Mouse (Mus musculus): Measurements from ENCODE around the gene Trim38. TPM values are rescaled to one million over a fixed set of nuclear protein-coding genes. Genes with fewer than 3 reads are reported as not detected.
"Not testable (repeated sequence)": the region's sequence is repeated elsewhere in the genome, so short reads cannot be mapped to it uniquely, and the experiment has no call there.

Gene Trim38
- polyA plus RNA-seq, 1 experiment from 2014 or later = not detected

GRCm38 (mm10) chr13:23759251-23759771, 10.4 kb upstream of the Trim38 start:
- Histone ChIP-seq H3K9ac (ENCODE audit: low read length) (no peak overlapping the region), H3K36me3 (ENCODE audit: control insufficient read depth, insufficient read depth) (no peaks in the 10 kb centered on the region), H3K27ac (ENCODE audit: low read length) (no peak overlapping the region), H3K4me2 (ENCODE audit: low read depth, low read length) (no peak overlapping the region), H3K9me3 (replicated peaks; ENCODE audit: control insufficient read depth, low read length) (no peaks in the 10 kb centered on the region), H3K27me3 (ENCODE audit: control insufficient read depth, insufficient read depth, low read length) (no peaks in the 10 kb centered on the region), H3K4me3 (ENCODE audit: low read length) (no peak overlapping the region), H3K4me1 (ENCODE audit: control insufficient read depth, insufficient read depth, low read length) (peaks cover 20% of the 10 kb centered on the region)
- ATAC-seq (replicated peaks; ENCODE audit: extremely low read depth, insufficient read depth, low FRiP score) = no peak
- 81% methylated on average over 3 of the region's 3 CpGs for WGBS

GRCm38 (mm10) chr13:23759916-23760239, 9.8 kb upstream of the Trim38 start:
- peak overlapping the region; percentile 75 for H3K9ac ChIP-seq (ENCODE audit: low read length)
- no peaks in the 10 kb centered on the region for H3K27me3 ChIP-seq (ENCODE audit: control insufficient read depth, insufficient read depth, low read length)

GRCm38 (mm10) chr13:23760240-23760971, 9.3 kb upstream of the Trim38 start:
- peak overlapping the region; percentile 87 for H3K27ac ChIP-seq (ENCODE audit: low read length)
- H3K9me3 ChIP-seq (replicated peaks; ENCODE audit: control insufficient read depth, low read length) = no peaks in the 10 kb centered on the region
- H3K9ac ChIP-seq (ENCODE audit: low read length) = peak overlapping the region; percentile 75
- H3K4me1 ChIP-seq (ENCODE audit: control insufficient read depth, insufficient read depth, low read length) = peaks cover 22% of the 10 kb centered on the region
- H3K27me3 ChIP-seq (ENCODE audit: control insufficient read depth, insufficient read depth, low read length) = no peaks in the 10 kb centered on the region
- ATAC-seq (replicated peaks; ENCODE audit: extremely low read depth, insufficient read depth, low FRiP score) = no peak
- no peaks in the 10 kb centered on the region for H3K36me3 ChIP-seq (ENCODE audit: control insufficient read depth, insufficient read depth)
- 2% methylated on average over 19 of the region's 27 CpGs for WGBS
- peak overlapping the region; percentile 89 for H3K4me2 ChIP-seq (ENCODE audit: low read depth, low read length)
- peak overlapping the region; percentile 76 for H3K4me3 ChIP-seq (ENCODE audit: low read length)

More at GRCm38 (mm10) chr13:23759916-23760239, 9.8 kb upstream of the Trim38 start:
- H3K36me3 ChIP-seq (ENCODE audit: control insufficient read depth, insufficient read depth) = no peaks in the 10 kb centered on the region
- no peaks in the 10 kb centered on the region for H3K9me3 ChIP-seq (replicated peaks; ENCODE audit: control insufficient read depth, low read length)
- peaks cover 22% of the 10 kb centered on the region for H3K4me1 ChIP-seq (ENCODE audit: control insufficient read depth, insufficient read depth, low read length)
- ATAC-seq (replicated peaks; ENCODE audit: extremely low read depth, insufficient read depth, low FRiP score) = no peak
- H3K27ac ChIP-seq (ENCODE audit: low read length) = peak overlapping the region; percentile 87
- peak overlapping the region; percentile 76 for H3K4me3 ChIP-seq (ENCODE audit: low read length)
- peak overlapping the region; percentile 89 for H3K4me2 ChIP-seq (ENCODE audit: low read depth, low read length)
- 56% methylated on average over 1 of the region's 1 CpGs for WGBS

DNA sequence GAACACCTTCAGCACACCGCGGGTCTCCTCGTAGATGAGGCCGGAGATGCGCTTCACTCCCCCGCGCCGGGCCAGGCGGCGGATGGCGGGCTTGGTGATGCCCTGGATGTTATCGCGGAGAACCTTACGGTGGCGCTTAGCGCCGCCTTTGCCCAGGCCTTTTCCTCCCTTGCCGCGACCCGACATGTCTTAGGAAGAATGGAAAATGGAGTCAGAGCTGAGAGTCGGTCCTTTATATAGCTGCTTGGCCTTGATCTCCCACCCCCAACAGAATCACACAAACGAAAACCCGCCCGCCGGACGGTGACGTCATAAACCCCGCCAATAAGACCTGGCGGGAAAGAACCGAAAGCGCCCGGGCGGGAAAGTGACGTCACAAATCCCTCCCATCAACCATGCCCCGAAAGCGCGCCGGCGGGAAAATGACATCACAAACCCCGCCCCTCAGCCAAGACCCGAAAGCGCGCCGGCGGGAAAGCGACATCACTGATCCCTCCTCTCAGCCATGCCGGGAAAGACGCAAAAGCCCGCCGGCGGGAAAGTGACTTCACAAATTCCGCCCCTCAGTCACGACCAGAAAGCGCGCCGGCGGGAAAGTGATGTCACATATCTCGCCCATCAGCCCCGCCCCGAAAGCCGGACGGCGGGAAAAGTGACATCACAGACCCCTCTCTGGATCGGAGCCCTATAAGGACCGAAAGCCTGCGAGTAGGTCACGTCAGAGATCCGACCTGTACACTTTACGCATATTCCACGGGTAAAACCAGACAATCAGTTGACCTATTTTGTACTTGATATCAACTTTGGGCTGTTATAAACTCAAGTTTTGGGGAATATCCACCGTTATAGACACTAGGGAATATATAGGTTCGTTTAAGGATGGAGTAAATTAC, 8.5 kb upstream of the Trim38 start, which contains the start of gene Hist1h4a:
TSS of gene Hist1h4a (minus strand) at position 259 of the 893 bp plus-strand sequence.
- Histone ChIP-seq H3K36me3 (ENCODE audit: control insufficient read depth, insufficient read depth) (no peaks in the 10 kb centered on the region), H3K27me3 (ENCODE audit: control insufficient read depth, insufficient read depth, low read length) (no peaks in the 10 kb centered on the region)
- WGBS = under 1% methylated on average over 65 of the region's 72 CpGs

DNA sequence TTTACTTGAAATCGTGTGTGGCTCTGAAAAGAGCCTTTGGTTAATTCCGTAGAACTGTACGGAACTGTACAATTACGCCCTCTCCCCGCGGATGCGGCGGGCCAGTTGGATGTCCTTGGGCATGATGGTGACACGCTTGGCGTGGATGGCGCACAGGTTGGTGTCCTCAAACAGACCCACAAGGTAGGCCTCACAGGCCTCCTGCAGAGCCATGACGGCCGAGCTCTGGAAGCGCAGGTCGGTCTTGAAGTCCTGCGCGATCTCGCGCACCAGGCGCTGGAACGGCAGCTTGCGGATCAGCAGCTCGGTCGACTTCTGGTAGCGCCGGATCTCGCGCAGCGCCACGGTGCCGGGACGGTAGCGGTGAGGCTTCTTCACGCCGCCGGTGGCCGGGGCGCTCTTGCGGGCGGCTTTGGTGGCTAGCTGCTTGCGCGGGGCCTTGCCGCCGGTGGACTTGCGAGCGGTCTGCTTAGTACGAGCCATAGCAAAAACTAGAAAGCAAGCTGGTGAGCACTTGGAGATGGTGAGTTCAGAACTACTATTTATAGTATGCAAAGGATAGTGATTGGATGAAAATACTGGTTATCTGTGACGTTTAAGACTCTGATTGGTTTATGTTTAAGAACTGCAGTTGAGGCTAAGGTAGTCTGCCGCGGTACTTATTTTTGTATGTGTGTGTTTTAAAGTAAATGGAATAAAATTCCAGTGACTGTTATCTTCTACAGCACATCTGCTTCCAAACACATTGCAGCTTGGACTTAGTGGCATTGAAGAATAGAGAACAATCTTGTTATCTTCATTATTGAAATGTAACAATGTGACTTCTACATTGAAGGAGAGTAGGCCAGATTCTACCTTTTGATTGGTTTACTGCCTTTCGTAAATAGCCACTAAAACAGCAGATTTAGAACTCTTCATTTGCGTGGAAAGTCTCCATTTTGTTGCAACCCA, 7.6 kb upstream of the Trim38 start, which contains the start of gene Hist1h3a:
TSS of gene Hist1h3a (minus strand) at position 516 of the 951 bp plus-strand sequence.
- H3K9me3 ChIP-seq (replicated peaks; ENCODE audit: control insufficient read depth, low read length); H3K27me3 ChIP-seq (ENCODE audit: control insufficient read depth, insufficient read depth, low read length); H3K36me3 ChIP-seq (ENCODE audit: control insufficient read depth, insufficient read depth): not testable (repeated sequence)
- ATAC-seq (replicated peaks; ENCODE audit: extremely low read depth, insufficient read depth, low FRiP score) = peak; percentile 50
- Histone ChIP-seq H3K4me3 (ENCODE audit: low read length) (peak within 1 kb of the TSS; percentile 76), H3K9ac (ENCODE audit: low read length) (peak within 1 kb of the TSS; percentile 86), H3K4me2 (ENCODE audit: low read depth, low read length) (peak within 1 kb of the TSS; percentile 89), H3K27ac (ENCODE audit: low read length) (peak within 1 kb of the TSS; percentile 96), H3K4me1 (ENCODE audit: control insufficient read depth, insufficient read depth, low read length) (peaks cover 22% of the 10 kb centered on the region)
- under 1% methylated on average over 24 of the region's 52 CpGs for WGBS

More for the DNA sequence above, 8.5 kb upstream of the Trim38 start, which contains the start of gene Hist1h4a:
- peak within 1 kb of the TSS; percentile 96 for H3K27ac ChIP-seq (ENCODE audit: low read length)
- H3K9me3 ChIP-seq (replicated peaks; ENCODE audit: control insufficient read depth, low read length) = no peaks in the 10 kb centered on the region
- peak within 1 kb of the TSS; percentile 89 for H3K4me2 ChIP-seq (ENCODE audit: low read depth, low read length)
- H3K9ac ChIP-seq (ENCODE audit: low read length) = peak within 1 kb of the TSS; percentile 76
- ATAC-seq (replicated peaks; ENCODE audit: extremely low read depth, insufficient read depth, low FRiP score) = peak; percentile 77
- peak within 1 kb of the TSS; percentile 76 for H3K4me3 ChIP-seq (ENCODE audit: low read length)
- H3K4me1 ChIP-seq (ENCODE audit: control insufficient read depth, insufficient read depth, low read length) = peaks cover 22% of the 10 kb centered on the region

GRCm38 (mm10) chr13:23763242-23763585, 6.5 kb upstream of the Trim38 start:
- peak overlapping the region; percentile 86 for H3K9ac ChIP-seq (ENCODE audit: low read length)
- H3K36me3 ChIP-seq (ENCODE audit: control insufficient read depth, insufficient read depth) = no peaks in the 10 kb centered on the region
- ATAC-seq (replicated peaks; ENCODE audit: extremely low read depth, insufficient read depth, low FRiP score) = no peak
- H3K4me2 ChIP-seq (ENCODE audit: low read depth, low read length) = peak overlapping the region; percentile 89
- H3K27me3 ChIP-seq (ENCODE audit: control insufficient read depth, insufficient read depth, low read length) = no peaks in the 10 kb centered on the region
- peak overlapping the region; percentile 96 for H3K27ac ChIP-seq (ENCODE audit: low read length)
- H3K9me3 ChIP-seq (replicated peaks; ENCODE audit: control insufficient read depth, low read length) = no peaks in the 10 kb centered on the region
- WGBS = 3% methylated on average over 10 of the region's 10 CpGs
- peaks cover 18% of the 10 kb centered on the region for H3K4me1 ChIP-seq (ENCODE audit: control insufficient read depth, insufficient read depth, low read length)
- H3K4me3 ChIP-seq (ENCODE audit: low read length) = peak overlapping the region; percentile 76

GRCm38 (mm10) chr13:23763586-23764323, 6.0 kb upstream of the Trim38 start, which contains the start of gene Hist1h1a:
Hist1h1a (plus strand) TSS chr13:23763666.
- H3K4me2 ChIP-seq (ENCODE audit: low read depth, low read length) = peak within 1 kb of the TSS; percentile 89
- peak within 1 kb of the TSS; percentile 86 for H3K9ac ChIP-seq (ENCODE audit: low read length)
- no peaks in the 10 kb centered on the region for H3K9me3 ChIP-seq (replicated peaks; ENCODE audit: control insufficient read depth, low read length)
- no peaks in the 10 kb centered on the region for H3K36me3 ChIP-seq (ENCODE audit: control insufficient read depth, insufficient read depth)
- H3K4me3 ChIP-seq (ENCODE audit: low read length) = peak within 1 kb of the TSS; percentile 76
- peaks cover 20% of the 10 kb centered on the region for H3K4me1 ChIP-seq (ENCODE audit: control insufficient read depth, insufficient read depth, low read length)
- H3K27me3 ChIP-seq (ENCODE audit: control insufficient read depth, insufficient read depth, low read length) = no peaks in the 10 kb centered on the region
- ATAC-seq (replicated peaks; ENCODE audit: extremely low read depth, insufficient read depth, low FRiP score) = peak; percentile 63
- 2% methylated on average over 34 of the region's 34 CpGs for WGBS
- peak within 1 kb of the TSS; percentile 96 for H3K27ac ChIP-seq (ENCODE audit: low read length)

Data from heart, embryonic 16.5 days (tissue).